Mouse (Mus musculus) stomach, postnatal 0 days (tissue): ENCODE measurements at regions not wholly inside any gene's neighbourhood (a gene's known extent, or its start where the extent isn't known, plus 50 kb on each side); places are given as distances from the start of the nearest gene placed in this dataset.

Experiments used
- ATAC-seq: fragments of 200-750 bp; cut with Nextera tagmentation; 2 replicates; pipeline ENCODE4 v1.8.0; 2017; ENCODE audit not compliant: low FRiP score, low TSS enrichment
- DNase-seq: peaks from one replicate; pipeline ENCODE4 v3.0.0-alpha.2; 2016; ENCODE audit warnings: low spot score
- H3K27ac ChIP-seq: fragments of 300-500 bp; sonication (generic); replicated peaks from 2 replicates; pipeline ENCODE4 v1.5.1; 2014; ENCODE audit warnings: mild to moderate bottlenecking, control low read depth
- H3K27me3 ChIP-seq: fragments of 300-500 bp; sonication (generic); 2 replicates; pipeline ENCODE4 v1.6.1; 2014; ENCODE audit warnings: low read length; ENCODE audit not compliant: control insufficient read depth, insufficient read depth
- H3K36me3 ChIP-seq: fragments of 300-500 bp; sonication (generic); 2 replicates; pipeline ENCODE4 v1.6.1; 2014; ENCODE audit warnings: low read length, mixed read lengths; ENCODE audit not compliant: control insufficient read depth, insufficient read depth
- H3K4me1 ChIP-seq: fragments of 300-500 bp; sonication (generic); replicated peaks from 2 replicates; pipeline ENCODE4 v1.6.1; 2014; ENCODE audit warnings: antibody characterized with exemption; ENCODE audit not compliant: control insufficient read depth, insufficient read depth
- H3K4me2 ChIP-seq: fragments of 300-500 bp; sonication (generic); replicated peaks from 2 replicates; pipeline ENCODE4 v1.6.1; 2014; ENCODE audit warnings: low read depth, mild to moderate bottlenecking, control low read depth, moderate library complexity
- H3K4me3 ChIP-seq: fragments of 300-500 bp; sonication (generic); 2 replicates; pipeline ENCODE4 v1.5.1; 2014; ENCODE audit warnings: low read depth, low read length, control low read depth
- H3K9ac ChIP-seq: fragments of 300-500 bp; sonication (generic); 2 replicates; pipeline ENCODE4 v1.6.1; 2014; ENCODE audit warnings: mild to moderate bottlenecking, low read length, control low read depth, mixed read lengths
- H3K9me3 ChIP-seq: fragments of 300-500 bp; sonication (generic); 2 replicates; pipeline ENCODE4 v1.6.1; 2016; ENCODE audit warnings: low read length; ENCODE audit not compliant: control insufficient read depth
- CTCF ChIP-seq: IDR thresholded peaks from 2 replicates; pipeline ENCODE4 v1.5.1; 2016; ENCODE audit warnings: antibody characterized with exemption, low read depth, mild to moderate bottlenecking, moderate library complexity
- EP300 ChIP-seq: optimal IDR thresholded peaks from 2 replicates; pipeline ENCODE3; 2016; ENCODE audit warnings: antibody characterized with exemption
- WGBS: fragments of 180-500 bp; shearing (Covaris S2); extraction: QIAGEN DNeasy Blood & Tissue Kit; methylation state at CpG from one replicate; pipeline ENCODE4 v1.1.7; 2014; 5-methylcytosine and 5-hydroxymethylcytosine counted together

- Histone ChIP-seq H3K36me3 (no peaks in the 10 kb centered on the region), H3K9ac (no peak overlapping the region), H3K4me2 (no peak overlapping the region), H3K27me3 (no peaks in the 10 kb centered on the region), H3K4me3 (no peak overlapping the region), H3K4me1 (no peaks in the 10 kb centered on the region; the same call in 1 of the 2 replicates), H3K9me3 (no peaks in the 10 kb centered on the region), H3K27ac (no peak overlapping the region)
- TF ChIP-seq EP300 (no peak), CTCF (no peak)
- WGBS = 96% methylated on average over 2 of the region's 2 CpGs
- DNase-seq (no peak), ATAC-seq (no peak)
Observed at GRCm38 (mm10) chr11:114195291-114195690, 128.4 kb upstream of the Sdk2 start.

GRCm38 (mm10) chr11:114194055-114194706 is 127.3 kb upstream of the Sdk2 start:
- TF ChIP-seq CTCF = peak; percentile 47
- no peak for TF ChIP-seq EP300
- H3K4me3 ChIP-seq = no peak overlapping the region
- DNase-seq (no peak), ATAC-seq (no peak)
- WGBS = 57% methylated on average over 16 of the region's 16 CpGs
- H3K9me3 ChIP-seq = no peaks in the 10 kb centered on the region
- H3K27me3 ChIP-seq = no peaks in the 10 kb centered on the region
- no peak overlapping the region for H3K27ac ChIP-seq
- H3K4me1 ChIP-seq = no peaks in the 10 kb centered on the region; the same call in 1 of the 2 replicates
- H3K4me2 ChIP-seq = no peak overlapping the region
- H3K36me3 ChIP-seq = no peaks in the 10 kb centered on the region
- H3K9ac ChIP-seq = no peak overlapping the region

- ATAC-seq (no peak), DNase-seq (no peak)
- no peak overlapping the region for H3K4me2 ChIP-seq
- 93% methylated on average over 7 of the region's 7 CpGs for WGBS
- no peak for TF ChIP-seq EP300
- no peak for TF ChIP-seq CTCF
- H3K27ac ChIP-seq = no peak overlapping the region
- no peaks in the 10 kb centered on the region; the same call in 1 of the 2 replicates for H3K4me1 ChIP-seq
- no peaks in the 10 kb centered on the region for H3K9me3 ChIP-seq
- no peak overlapping the region for H3K9ac ChIP-seq
- H3K4me3 ChIP-seq = no peak overlapping the region
- no peaks in the 10 kb centered on the region for H3K27me3 ChIP-seq
- H3K36me3 ChIP-seq = no peaks in the 10 kb centered on the region
Observed at GRCm38 (mm10) chr11:114193018-114193417, 126.2 kb upstream of the Sdk2 start.

GRCm38 (mm10) chr11:114191661-114192060 is 124.8 kb upstream of the Sdk2 start:
- no peak overlapping the region for H3K9ac ChIP-seq
- no peaks in the 10 kb centered on the region for H3K9me3 ChIP-seq
- no peak overlapping the region for H3K4me3 ChIP-seq
- no peak for ATAC-seq
- 65% methylated on average over 5 of the region's 5 CpGs for WGBS
- no peaks in the 10 kb centered on the region for H3K36me3 ChIP-seq
- H3K27me3 ChIP-seq = no peaks in the 10 kb centered on the region
- DNase-seq = no peak
- no peak overlapping the region for H3K4me2 ChIP-seq
- H3K4me1 ChIP-seq = no peaks in the 10 kb centered on the region
- no peak overlapping the region for H3K27ac ChIP-seq
- TF ChIP-seq CTCF (no peak), EP300 (no peak)

GRCm38 (mm10) chr11:114184970-114185882 is 118.4 kb upstream of the Sdk2 start:
- H3K27me3 ChIP-seq = no peaks in the 10 kb centered on the region
- H3K4me1 ChIP-seq = no peaks in the 10 kb centered on the region
- ATAC-seq (peak; percentile 53; the same call in 1 of the 2 replicates), DNase-seq (peak; percentile 79)
- no peak overlapping the region for H3K27ac ChIP-seq
- H3K36me3 ChIP-seq = no peaks in the 10 kb centered on the region
- WGBS = 35% methylated on average over 18 of the region's 18 CpGs
- TF ChIP-seq CTCF (peak; percentile 48), EP300 (no peak)
- no peak overlapping the region for H3K4me3 ChIP-seq
- H3K4me2 ChIP-seq = no peak overlapping the region
- no peaks in the 10 kb centered on the region for H3K9me3 ChIP-seq
- no peak overlapping the region for H3K9ac ChIP-seq

GRCm38 (mm10) chr11:114184431-114184830 is 117.6 kb upstream of the Sdk2 start:
- DNase-seq = no peak

More at GRCm38 (mm10) chr11:114184431-114184830, 117.6 kb upstream of the Sdk2 start:
- Histone ChIP-seq H3K9me3 (no peaks in the 10 kb centered on the region), H3K9ac (no peak overlapping the region), H3K27ac (no peak overlapping the region), H3K4me2 (no peak overlapping the region), H3K4me1 (no peaks in the 10 kb centered on the region), H3K36me3 (no peaks in the 10 kb centered on the region), H3K27me3 (no peaks in the 10 kb centered on the region), H3K4me3 (no peak overlapping the region)
- ATAC-seq = no peak
- 81% methylated on average over 5 of the region's 5 CpGs for WGBS
- TF ChIP-seq CTCF (peak; percentile 42), EP300 (no peak)
